Mouse (Mus musculus): ENCODE data around the gene Arhgef3.

Gene Arhgef3

GRCm38 (mm10) chr14:27344250-27344990 lies 229.7 kb downstream of the Arhgef3 start:
- DNase-seq (ENCODE audit: low read depth, low spot score): no peak

GRCm38 (mm10) chr14:27345051-27345885 lies 230.6 kb downstream of the Arhgef3 start:
- no peak for DNase-seq (ENCODE audit: low read depth, low spot score)

GRCm38 (mm10) chr14:27347224-27347623 lies 232.5 kb downstream of the Arhgef3 start:
- peak; percentile 61 for DNase-seq (ENCODE audit: low read depth, low spot score)

- no peak for DNase-seq (ENCODE audit: low read depth, low spot score)
Observed at GRCm38 (mm10) chr14:27347666-27348065, 233.0 kb downstream of the Arhgef3 start.

GRCm38 (mm10) chr14:27348088-27348487 lies 233.4 kb downstream of the Arhgef3 start:
- DNase-seq (ENCODE audit: low read depth, low spot score): no peak

GRCm38 (mm10) chr14:27348656-27349055 lies 234.0 kb downstream of the Arhgef3 start:
- no peak for DNase-seq (ENCODE audit: low read depth, low spot score)

- no peak for DNase-seq (ENCODE audit: low read depth, low spot score)
Observed at GRCm38 (mm10) chr14:27349120-27349519, 234.4 kb downstream of the Arhgef3 start.

GRCm38 (mm10) chr14:27349828-27350729 lies 235.4 kb downstream of the Arhgef3 start:
- no peak for DNase-seq (ENCODE audit: low read depth, low spot score)

GRCm38 (mm10) chr14:27351051-27351475 lies 236.4 kb downstream of the Arhgef3 start:
- no peak for DNase-seq (ENCODE audit: low read depth, low spot score)

GRCm38 (mm10) chr14:27351476-27352079 lies 236.9 kb downstream of the Arhgef3 start:
- DNase-seq (ENCODE audit: low read depth, low spot score): no peak

GRCm38 (mm10) chr14:27352470-27352869 lies 237.8 kb downstream of the Arhgef3 start:
- DNase-seq (ENCODE audit: low read depth, low spot score): no peak

- no peak for DNase-seq (ENCODE audit: low read depth, low spot score)
Observed at GRCm38 (mm10) chr14:27355151-27355550, 240.5 kb downstream of the Arhgef3 start.

- no peak for DNase-seq (ENCODE audit: low read depth, low spot score)
Observed at GRCm38 (mm10) chr14:27355937-27356336, 241.2 kb downstream of the Arhgef3 start.

GRCm38 (mm10) chr14:27357139-27357538 lies 242.4 kb downstream of the Arhgef3 start:
- no peak for DNase-seq (ENCODE audit: low read depth, low spot score)

GRCm38 (mm10) chr14:27358202-27358601 lies 243.5 kb downstream of the Arhgef3 start:
- no peak for DNase-seq (ENCODE audit: low read depth, low spot score)

GRCm38 (mm10) chr14:27360849-27361248 lies 246.2 kb downstream of the Arhgef3 start:
- no peak for DNase-seq (ENCODE audit: low read depth, low spot score)

- DNase-seq (ENCODE audit: low read depth, low spot score): no peak
Observed at GRCm38 (mm10) chr14:27361514-27361913, 246.8 kb downstream of the Arhgef3 start.

GRCm38 (mm10) chr14:27364668-27365257 lies 250.1 kb downstream of the Arhgef3 start:
- DNase-seq (ENCODE audit: low read depth, low spot score): no peak

- DNase-seq (ENCODE audit: low read depth, low spot score): no peak
Observed at GRCm38 (mm10) chr14:27367117-27367711, 252.5 kb downstream of the Arhgef3 start.

- DNase-seq (ENCODE audit: low read depth, low spot score): no peak
Observed at GRCm38 (mm10) chr14:27368619-27369018, 253.9 kb downstream of the Arhgef3 start.

Measured in WW6 (cell line).